Mouse (Mus musculus) gastrocnemius, postnatal 36 days (tissue): ENCODE results near the gene Myoc. TPM values are rescaled to one million over a fixed set of nuclear protein-coding genes. Genes with fewer than 3 reads are reported as not detected.
A peak's percentile ranks its signal among the peaks of the same experiment; 100 is the strongest.

Experiments
- DNase-seq, 2 experiments: peaks; one replicate each; pipeline ENCODE4 v3.0.0; 2022
- intact Hi-C: fragments of 180-260 bp; cut with DNase I; formaldehyde crosslinking; loops from one replicate; pipeline ENCODE4 v1.15.1; 2025
- microRNA-seq, 2 experiments: library from miRNA; unstranded; fragments of <30 nt; microRNA quantifications; one replicate each; pipeline ENCODE4 v1.2.0; 2021
- total RNA-seq, 2 experiments: library from RNA; stranded (reverse); gene quantifications; 2 replicates each; pipeline ENCODE4 v1.2.3; 2021

Gene Myoc
- total RNA-seq, 2 experiments from 2014 or later: 23.4 to 24.2 TPM

GRCm38 (mm10) chr1:162643752-162644151 lies 4.8 kb downstream of the Myoc start:
- intact Hi-C loops: no loop called here
- peak; percentile 88 to 96 for DNase-seq

DNA sequence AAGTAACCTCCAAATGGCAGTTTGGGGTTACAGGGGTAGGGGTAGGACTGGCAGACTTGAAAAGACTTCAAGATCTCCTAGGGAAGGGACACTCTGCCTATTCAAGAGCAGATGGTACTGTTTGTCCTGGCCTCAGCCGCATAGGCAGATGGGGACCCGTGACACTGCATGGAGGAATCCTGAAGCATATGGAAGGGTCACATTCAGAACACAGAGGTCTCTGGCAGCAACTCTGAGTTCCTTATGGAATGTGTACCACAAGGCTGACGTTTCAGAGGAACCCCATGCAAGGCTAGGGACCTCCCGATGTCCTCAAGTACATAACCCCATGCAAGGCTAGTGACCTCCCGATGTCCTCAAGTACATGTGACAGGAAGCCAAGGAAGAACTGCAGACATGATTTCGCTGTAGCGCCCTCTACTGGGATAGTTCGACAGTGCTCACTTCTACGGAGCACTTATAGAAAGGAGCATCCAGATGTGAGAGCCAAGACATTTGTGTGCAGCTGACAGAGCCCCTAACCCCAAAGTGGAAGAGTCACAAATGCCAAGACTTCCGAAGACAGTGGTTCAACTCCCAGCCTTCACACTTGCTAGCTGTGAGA lies 7.2 kb downstream of the Myoc start:
- intact Hi-C loops: loop anchor here (5.0 kb wide), 1 partner anchor 49 kb away; no protein-coding TSS in a partner anchor
- DNase-seq: no peak

- no peak for DNase-seq
- intact Hi-C loops: loop anchor here (5.0 kb wide), 1 partner anchor 51 kb away; no protein-coding TSS in a partner anchor
Observed at GRCm38 (mm10) chr1:162648416-162648815, 9.5 kb downstream of the Myoc start.

GRCm38 (mm10) chr1:162658119-162658518 lies 19.2 kb downstream of the Myoc start, which contains the start of gene Myocos:
Myocos (minus strand) TSS chr1:162658219.
- no peak for DNase-seq
- intact Hi-C loops: no loop called here

- DNase-seq: peak; percentile 40 to 57
- intact Hi-C loops: loop anchor here (10.0 kb wide), 1 partner anchor 306 kb away; no protein-coding TSS in a partner anchor
Observed at GRCm38 (mm10) chr1:162660276-162660860, 21.4 kb downstream of the Myoc start.

DNA sequence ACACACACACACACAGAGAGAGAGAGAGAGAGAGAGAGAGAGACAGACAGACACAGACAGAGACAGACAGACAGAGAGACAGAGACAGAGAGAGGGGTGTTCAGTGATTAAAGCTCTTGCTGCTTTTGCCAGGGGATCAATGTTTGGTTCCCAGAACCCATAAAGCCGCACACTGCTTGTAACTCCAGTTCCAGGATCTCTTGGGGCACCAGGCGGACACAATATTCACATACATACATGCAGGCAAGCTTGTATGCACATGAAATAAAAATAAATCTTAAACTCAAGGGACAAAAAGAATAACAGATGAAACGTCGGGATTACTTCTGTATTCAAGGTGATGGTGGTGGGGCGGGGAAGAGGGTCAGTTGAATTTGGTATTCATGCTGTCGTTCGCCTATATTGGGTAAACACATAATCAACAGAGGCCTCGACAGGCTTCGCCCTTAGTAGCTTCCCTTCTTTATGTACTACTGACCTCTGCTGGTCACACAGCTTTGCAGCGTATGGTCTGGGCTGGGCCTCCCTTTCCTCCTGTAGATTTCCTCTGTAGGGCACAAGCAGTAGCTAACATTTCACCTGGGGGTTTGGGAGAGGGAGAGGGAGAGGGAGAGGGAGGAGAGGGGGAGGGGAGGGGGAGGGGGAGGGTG lies 26.0 kb downstream of the Myoc start:
- intact Hi-C loops: loop anchor here (2.0 to 10.0 kb wide), 2 partner anchors 114 to 310 kb away; no protein-coding TSS in a partner anchor
- DNase-seq: peak in 1 of 2 experiments; percentile 70

DNA sequence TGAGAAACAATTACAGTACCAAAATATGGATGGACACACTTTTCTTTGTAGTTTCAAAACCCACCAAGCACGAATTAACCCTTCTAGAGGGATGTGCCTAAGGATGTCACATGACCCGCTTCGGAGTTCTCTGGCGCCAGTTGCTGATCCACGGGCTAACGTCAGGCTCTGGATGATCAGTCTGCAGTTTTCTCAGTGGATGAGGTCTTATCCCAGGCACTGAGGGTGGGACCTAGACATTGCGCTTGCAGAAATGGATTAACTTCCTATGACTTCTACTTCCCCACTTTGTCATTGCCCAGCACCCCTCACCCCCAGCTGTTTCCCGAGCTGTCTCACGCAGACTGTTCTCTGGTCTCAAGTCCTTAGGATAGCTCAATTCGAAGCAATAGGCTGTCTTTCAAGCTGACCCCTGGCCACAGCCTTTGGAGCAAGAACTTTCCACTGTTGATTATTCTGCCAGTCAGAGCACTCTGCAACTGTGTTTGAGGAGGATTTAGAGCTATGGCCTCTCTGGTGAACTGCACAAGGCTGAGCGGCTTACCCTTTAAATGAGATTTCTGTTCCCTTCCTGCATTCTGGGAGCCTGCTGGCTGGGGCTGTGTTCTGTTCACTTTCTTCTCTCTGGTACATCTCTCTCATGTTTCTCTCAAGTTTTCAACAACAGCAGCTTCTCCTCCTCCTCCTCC lies 26.7 kb downstream of the Myoc start:
- intact Hi-C loops: loop anchor here (2.0 to 10.0 kb wide), 2 partner anchors 115 to 311 kb away; no protein-coding TSS in a partner anchor
- DNase-seq: no peak

DNA sequence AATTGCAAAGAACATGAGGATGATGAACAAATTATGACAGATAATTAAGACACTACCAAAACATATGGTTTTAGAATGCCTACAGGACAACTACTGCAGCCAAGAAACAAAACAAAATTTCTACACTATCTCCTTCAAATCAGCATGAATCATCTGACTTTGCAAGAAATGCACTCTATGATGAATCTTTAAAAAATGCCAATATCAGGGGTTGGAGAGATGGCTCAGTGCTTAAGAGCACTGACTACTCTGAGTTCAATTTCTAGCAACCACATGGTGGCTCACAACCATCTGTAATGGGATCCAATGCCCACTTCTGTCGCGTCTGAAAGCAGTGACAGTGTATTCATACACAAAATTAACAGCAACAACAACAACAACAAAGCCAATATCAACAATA lies 54.8 kb downstream of the Myoc start:
- DNase-seq: no peak
- intact Hi-C loops: no loop called here

DNA sequence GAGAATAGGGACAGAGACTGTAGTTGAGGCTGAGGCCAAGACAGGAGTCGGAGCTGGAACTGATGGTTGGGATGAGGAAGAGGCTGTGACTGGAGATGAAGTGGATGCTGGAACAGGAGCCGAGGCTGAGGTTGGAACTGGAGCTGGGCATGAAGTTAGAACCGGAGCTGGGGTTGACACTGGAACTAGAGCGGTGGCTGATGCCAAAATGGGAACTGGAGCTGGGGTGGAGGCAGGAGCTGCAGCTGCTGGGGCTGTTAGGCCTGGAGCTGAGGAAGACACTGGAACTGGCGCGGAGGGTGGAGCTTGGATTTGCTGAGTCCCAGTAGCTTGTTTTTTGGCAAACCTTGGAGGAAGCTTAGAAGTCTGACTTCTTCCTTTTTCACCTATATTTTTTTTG lies 58.9 kb downstream of the Myoc start:
- intact Hi-C loops: no loop called here
- DNase-seq: peak; percentile 22 to 32

Small RNA genes lying within 50 kb of the gene (microRNA-seq; reads per million reads assigned to microRNA genes)
- 0 reads per million in 2 experiments for gene Gm27616

Other genes with a start within 250 kb of the Myoc start
- 1 to 10 TPM; 5.3 to 8.6 TPM for gene Dnm3, start 161.1 kb upstream of the Myoc start, total RNA-seq
- gene Mettl13, start 90.6 kb upstream of the Myoc start, total RNA-seq: 1 to 10 TPM; 5.9 to 9.6 TPM
- 10 to 100 TPM; 13.9 to 15.3 TPM for gene Vamp4, start 68.6 kb upstream of the Myoc start, total RNA-seq
- gene Myocos, start 19.1 kb downstream of the Myoc start, total RNA-seq: not detected
- gene Prrc2c, start 101.4 kb downstream of the Myoc start, total RNA-seq: 10 to 100 TPM; 43.9 to 55.3 TPM
- gene Fmo4, start 174.8 kb downstream of the Myoc start, total RNA-seq: under 1 TPM; 0.12 to 0.41 TPM
- gene Fmo1, start 227.5 kb downstream of the Myoc start, total RNA-seq: 10 to 100 TPM; 13.1 to 17.0 TPM